Mouse (Mus musculus): ENCODE data around the gene Klf2. TPM values are rescaled to one million over a fixed set of nuclear protein-coding genes. Genes with fewer than 3 reads are reported as not detected.
A peak's percentile ranks its signal among the peaks of the same experiment; 100 is the strongest.

Klf2 gene
- 14.3 and 15.2 TPM in 2 replicates for polyA plus RNA-seq (2014; fragmentation: Nextera tagmentation; extraction: Ambion mirVana)

DNA sequence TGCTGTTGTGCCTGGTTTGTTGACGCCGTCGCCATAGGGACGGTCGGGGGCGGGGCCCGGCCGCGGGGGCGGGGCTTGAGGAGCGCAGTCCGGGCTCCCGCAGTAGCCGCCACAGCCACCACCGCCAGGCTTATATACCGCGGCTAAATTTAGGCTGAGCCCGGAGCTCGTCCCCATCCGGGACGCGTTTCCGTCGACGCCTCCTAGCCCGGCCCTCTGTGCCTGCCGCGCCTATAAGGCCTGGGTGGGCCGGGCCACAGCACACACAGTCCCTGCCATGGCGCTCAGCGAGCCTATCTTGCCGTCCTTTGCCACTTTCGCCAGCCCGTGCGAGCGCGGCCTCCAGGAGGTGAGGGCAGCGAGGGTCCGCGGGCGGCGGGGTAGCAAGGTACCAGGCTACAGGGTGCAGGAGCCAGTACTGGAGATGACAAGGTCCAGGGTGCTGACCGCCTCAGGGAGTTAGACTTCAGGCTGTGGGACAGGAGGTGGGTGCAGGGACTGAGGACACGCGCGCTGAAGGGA is at the start of gene Klf2:
Klf2 (plus strand) TSS at position 233 of the 522 bp plus-strand sequence.
- Histone ChIP-seq H3K9me3 (ENCODE audit: low read depth, low read length) (no peaks in the 10 kb centered on the region), H3K4me3 (ENCODE audit: low read depth, low read length) (peak within 1 kb of the TSS; percentile 56), H3K27me3 (ENCODE audit: insufficient read depth, low read length) (peaks cover 23% of the 10 kb centered on the region), H3K4me1 (ENCODE audit: insufficient read depth) (no peaks in the 10 kb centered on the region), H3K36me3 (ENCODE audit: insufficient read depth) (no peaks in the 10 kb centered on the region), H3K9ac (peak within 1 kb of the TSS; percentile 56), H3K27ac (ENCODE audit: low read depth) (0 out of 2 replicates have a peak within 1 kb of the TSS, but pooled peaks have one; percentile 24), H3K4me2 (peak within 1 kb of the TSS; percentile 94)
- ATAC-seq (ENCODE audit: insufficient read depth) (peak; percentile 98), DNase-seq (peak; percentile 98)
- under 1% methylated on average over 45 of the region's 46 CpGs for WGBS
- no peak for TF ChIP-seq CTCF (IDR thresholded peaks at IDR 0.05; ENCODE audit: low read depth)

DNA sequence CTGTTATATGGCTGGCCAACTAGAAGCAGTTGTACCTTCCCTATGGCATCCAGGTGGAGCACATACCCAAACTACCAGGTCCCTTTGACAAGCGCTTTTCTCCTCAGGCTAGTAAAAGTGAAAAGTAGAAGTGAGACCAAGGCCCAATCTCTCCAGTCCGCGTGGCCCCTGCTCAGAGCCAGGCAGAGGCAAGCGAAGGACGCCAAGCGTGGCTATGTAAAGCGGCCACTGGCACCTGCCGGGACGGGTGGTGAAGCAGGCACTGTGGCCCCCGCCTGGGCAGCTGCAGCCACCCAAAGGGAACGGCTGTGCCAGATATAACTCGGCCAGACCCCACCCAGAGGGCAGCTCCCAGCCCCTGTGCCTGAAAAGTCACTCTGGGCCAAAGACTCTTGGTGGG is 48.2 kb upstream of the Klf2 start:
- WGBS: 81% methylated on average over 12 of the region's 12 CpGs
- ATAC-seq (ENCODE audit: insufficient read depth): no peak

DNA sequence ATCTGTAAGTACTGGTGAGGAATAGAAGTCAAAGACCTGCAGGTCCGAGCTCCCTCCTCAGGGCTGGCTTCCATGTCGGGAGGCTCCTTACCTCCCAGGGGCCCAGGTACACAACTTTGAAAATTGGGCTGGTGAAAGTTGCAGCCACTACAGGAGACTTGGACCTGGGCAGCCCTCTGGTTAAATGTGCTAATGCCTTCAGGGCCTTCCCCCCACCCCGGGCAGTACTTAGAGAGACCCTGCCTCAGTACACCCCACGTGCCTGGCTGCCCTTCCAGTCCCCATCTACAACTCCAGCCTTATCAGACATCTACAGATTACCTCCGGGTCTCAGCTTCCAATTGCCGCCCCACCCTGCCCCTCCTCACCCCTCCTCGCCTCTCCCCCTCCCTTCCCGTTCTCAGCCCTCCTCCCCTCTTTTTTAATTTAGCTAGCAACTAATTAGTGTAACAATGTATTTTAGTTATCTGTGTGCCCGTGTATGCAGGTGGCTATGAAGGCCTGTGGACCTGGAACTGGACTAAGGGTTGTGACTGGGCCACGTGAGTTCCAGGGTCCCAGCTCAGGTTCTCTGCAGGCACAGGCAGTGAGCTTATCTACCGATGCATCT is 47.7 kb upstream of the Klf2 start:
- H3K27me3 ChIP-seq (ENCODE audit: insufficient read depth, low read length): no peaks in the 10 kb centered on the region
- H3K9ac ChIP-seq: no peak overlapping the region
- ATAC-seq (ENCODE audit: insufficient read depth) (no peak), DNase-seq (no peak)
- H3K9me3 ChIP-seq (ENCODE audit: low read depth, low read length): no peaks in the 10 kb centered on the region
- no peak for TF ChIP-seq CTCF (IDR thresholded peaks at IDR 0.05; ENCODE audit: low read depth)
- H3K4me1 ChIP-seq (ENCODE audit: insufficient read depth): no peaks in the 10 kb centered on the region
- H3K36me3 ChIP-seq (ENCODE audit: insufficient read depth): no peaks in the 10 kb centered on the region
- no peak overlapping the region for H3K4me2 ChIP-seq
- WGBS: 59% methylated on average over 11 of the region's 11 CpGs
- no peak overlapping the region for H3K27ac ChIP-seq (ENCODE audit: low read depth)
- no peak overlapping the region for H3K4me3 ChIP-seq (ENCODE audit: low read depth, low read length)

More for the DNA sequence above, 48.2 kb upstream of the Klf2 start:
- no peaks in the 10 kb centered on the region for H3K36me3 ChIP-seq (ENCODE audit: insufficient read depth)
- H3K4me2 ChIP-seq: no peak overlapping the region
- no peak overlapping the region for H3K4me3 ChIP-seq (ENCODE audit: low read depth, low read length)
- H3K9ac ChIP-seq: no peak overlapping the region
- DNase-seq: no peak
- H3K4me1 ChIP-seq (ENCODE audit: insufficient read depth): no peaks in the 10 kb centered on the region
- no peaks in the 10 kb centered on the region for H3K27me3 ChIP-seq (ENCODE audit: insufficient read depth, low read length)
- H3K27ac ChIP-seq (ENCODE audit: low read depth): no peak overlapping the region
- H3K9me3 ChIP-seq (ENCODE audit: low read depth, low read length): no peaks in the 10 kb centered on the region
- TF ChIP-seq CTCF (IDR thresholded peaks at IDR 0.05; ENCODE audit: low read depth): no peak

DNA sequence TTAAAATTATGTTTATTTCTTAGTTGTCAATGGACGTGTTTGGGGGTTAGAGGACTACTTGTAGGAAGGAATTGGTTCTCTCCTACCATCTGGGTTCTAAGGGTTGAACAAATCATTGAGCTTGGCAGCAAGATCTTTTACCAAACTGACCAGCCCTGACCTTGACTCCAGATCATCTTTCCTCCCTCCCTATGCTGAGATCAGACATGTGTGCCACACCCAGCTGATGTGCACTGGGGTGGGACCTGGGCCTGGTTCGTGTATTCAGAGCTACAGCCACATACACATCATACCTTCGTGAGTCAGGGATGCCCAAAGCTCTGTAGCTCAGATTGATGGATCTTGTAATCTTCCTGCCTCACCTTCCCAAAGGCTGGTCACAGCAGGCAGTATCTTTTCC is 47.1 kb upstream of the Klf2 start:
- H3K9me3 ChIP-seq (ENCODE audit: low read depth, low read length): no peaks in the 10 kb centered on the region
- no peak overlapping the region for H3K9ac ChIP-seq
- no peak overlapping the region for H3K4me3 ChIP-seq (ENCODE audit: low read depth, low read length)
- no peaks in the 10 kb centered on the region for H3K4me1 ChIP-seq (ENCODE audit: insufficient read depth)
- TF ChIP-seq CTCF (IDR thresholded peaks at IDR 0.05; ENCODE audit: low read depth): no peak
- DNase-seq (no peak), ATAC-seq (ENCODE audit: insufficient read depth) (no peak)
- H3K27me3 ChIP-seq (ENCODE audit: insufficient read depth, low read length): no peaks in the 10 kb centered on the region
- H3K36me3 ChIP-seq (ENCODE audit: insufficient read depth): no peaks in the 10 kb centered on the region
- WGBS: 50% methylated on average over 3 of the region's 3 CpGs
- H3K27ac ChIP-seq (ENCODE audit: low read depth): no peak overlapping the region
- H3K4me2 ChIP-seq: no peak overlapping the region

DNA sequence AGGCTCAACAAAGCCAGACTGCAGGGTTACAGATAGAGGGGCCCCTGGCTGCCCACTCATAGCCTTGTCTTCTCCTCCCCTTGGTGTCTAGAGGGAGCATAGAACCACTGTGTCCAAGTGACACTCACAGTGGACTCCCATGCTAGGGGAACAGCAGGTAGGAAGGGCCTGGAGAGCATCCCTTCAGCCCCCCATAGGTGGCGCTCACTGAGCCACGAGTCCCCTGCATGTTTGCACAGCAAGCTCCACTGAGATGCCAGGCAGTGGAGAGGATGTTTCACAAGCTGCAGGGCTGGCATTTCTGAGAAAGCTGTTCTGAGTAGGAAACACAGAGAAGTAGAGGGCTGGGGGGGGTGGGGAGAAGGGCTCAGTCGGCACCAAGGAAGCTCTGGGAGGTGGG is 46.5 kb upstream of the Klf2 start:
- TF ChIP-seq CTCF (IDR thresholded peaks at IDR 0.05; ENCODE audit: low read depth): peak; percentile 76
- no peaks in the 10 kb centered on the region for H3K27me3 ChIP-seq (ENCODE audit: insufficient read depth, low read length)
- 22% methylated on average over 3 of the region's 3 CpGs for WGBS
- no peaks in the 10 kb centered on the region for H3K4me1 ChIP-seq (ENCODE audit: insufficient read depth)
- H3K4me3 ChIP-seq (ENCODE audit: low read depth, low read length): no peak overlapping the region
- H3K4me2 ChIP-seq: no peak overlapping the region
- no peak overlapping the region for H3K9ac ChIP-seq
- DNase-seq (peak; percentile 80), ATAC-seq (ENCODE audit: insufficient read depth) (no peak)
- H3K36me3 ChIP-seq (ENCODE audit: insufficient read depth): no peaks in the 10 kb centered on the region
- no peak overlapping the region for H3K27ac ChIP-seq (ENCODE audit: low read depth)
- H3K9me3 ChIP-seq (ENCODE audit: low read depth, low read length): no peaks in the 10 kb centered on the region

DNA sequence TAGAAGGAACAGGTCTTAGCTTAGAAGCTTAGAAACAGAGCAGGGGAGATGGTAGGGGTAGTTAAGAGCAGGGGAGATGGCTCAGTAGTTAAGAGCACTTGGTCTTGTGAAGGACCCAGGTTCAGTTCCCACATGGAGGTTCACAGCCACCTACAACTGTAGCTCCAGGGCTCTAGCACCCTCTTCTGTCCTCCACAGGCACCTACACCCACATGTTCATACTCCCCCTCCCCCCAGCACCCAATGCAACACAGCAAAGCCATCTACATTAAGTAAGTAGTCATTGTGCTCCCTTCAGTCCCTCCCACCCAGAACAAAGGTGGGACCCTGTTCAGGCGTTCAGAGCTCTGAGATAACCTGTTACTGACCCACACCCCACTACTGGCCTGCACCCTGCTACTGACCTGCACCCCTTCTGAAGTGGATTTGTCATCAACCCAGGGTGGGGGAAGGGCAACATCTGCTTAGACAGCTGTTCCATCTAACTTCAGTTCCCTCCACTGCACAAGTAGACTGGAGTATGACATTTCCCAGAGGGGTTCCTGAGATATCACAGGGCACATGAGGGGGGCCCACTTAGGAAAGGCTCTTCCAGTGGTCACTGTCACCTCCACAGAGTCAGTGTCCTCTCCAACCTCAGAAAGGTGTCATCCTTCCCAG is 45.6 kb upstream of the Klf2 start:
- DNase-seq: no peak
- no peaks in the 10 kb centered on the region for H3K9me3 ChIP-seq (ENCODE audit: low read depth, low read length)
- no peak for TF ChIP-seq CTCF (IDR thresholded peaks at IDR 0.05; ENCODE audit: low read depth)
- no peak overlapping the region for H3K27ac ChIP-seq (ENCODE audit: low read depth)
- no peak overlapping the region for H3K4me2 ChIP-seq
- ATAC-seq (ENCODE audit: insufficient read depth): no peak
- H3K36me3 ChIP-seq (ENCODE audit: insufficient read depth): no peaks in the 10 kb centered on the region
- H3K27me3 ChIP-seq (ENCODE audit: insufficient read depth, low read length): no peaks in the 10 kb centered on the region
- no peak overlapping the region for H3K9ac ChIP-seq
- WGBS: 70% methylated on average over 1 of the region's 1 CpGs
- no peaks in the 10 kb centered on the region for H3K4me1 ChIP-seq (ENCODE audit: insufficient read depth)
- H3K4me3 ChIP-seq (ENCODE audit: low read depth, low read length): no peak overlapping the region

DNA sequence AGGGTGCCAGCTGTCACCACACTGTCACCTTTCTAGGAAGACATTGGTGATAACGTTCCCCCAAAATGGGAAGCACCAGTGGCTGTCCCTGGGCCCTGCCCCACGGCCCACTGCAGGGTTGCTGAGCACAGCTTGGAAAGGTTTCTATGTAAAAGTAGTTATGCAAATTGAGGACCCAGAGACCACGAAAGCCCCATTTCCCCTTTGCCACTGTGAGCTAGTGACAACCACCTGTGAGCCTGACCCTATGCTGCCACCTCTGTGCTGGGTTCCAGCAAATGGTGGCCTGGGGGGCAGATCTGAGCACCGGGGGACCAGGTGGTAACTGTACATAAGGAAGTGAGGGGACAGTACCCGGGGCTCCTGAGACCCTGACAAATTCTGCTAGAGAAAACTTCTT is 45.0 kb upstream of the Klf2 start:
- no peak overlapping the region for H3K4me3 ChIP-seq (ENCODE audit: low read depth, low read length)
- H3K27me3 ChIP-seq (ENCODE audit: insufficient read depth, low read length): no peaks in the 10 kb centered on the region
- 67% methylated on average over 5 of the region's 5 CpGs for WGBS
- H3K4me1 ChIP-seq (ENCODE audit: insufficient read depth): no peaks in the 10 kb centered on the region
- no peaks in the 10 kb centered on the region for H3K36me3 ChIP-seq (ENCODE audit: insufficient read depth)
- no peak overlapping the region for H3K4me2 ChIP-seq
- H3K9me3 ChIP-seq (ENCODE audit: low read depth, low read length): no peaks in the 10 kb centered on the region
- no peak overlapping the region for H3K27ac ChIP-seq (ENCODE audit: low read depth)
- no peak overlapping the region for H3K9ac ChIP-seq
- no peak for TF ChIP-seq CTCF (IDR thresholded peaks at IDR 0.05; ENCODE audit: low read depth)
- DNase-seq (no peak), ATAC-seq (ENCODE audit: insufficient read depth) (no peak)
